Mouse (Mus musculus): ENCODE measurements at regions not wholly inside any gene's neighbourhood (a gene's known extent, or its start where the extent isn't known, plus 50 kb on each side); places are given as distances from the start of the nearest gene placed in this dataset.

DNA sequence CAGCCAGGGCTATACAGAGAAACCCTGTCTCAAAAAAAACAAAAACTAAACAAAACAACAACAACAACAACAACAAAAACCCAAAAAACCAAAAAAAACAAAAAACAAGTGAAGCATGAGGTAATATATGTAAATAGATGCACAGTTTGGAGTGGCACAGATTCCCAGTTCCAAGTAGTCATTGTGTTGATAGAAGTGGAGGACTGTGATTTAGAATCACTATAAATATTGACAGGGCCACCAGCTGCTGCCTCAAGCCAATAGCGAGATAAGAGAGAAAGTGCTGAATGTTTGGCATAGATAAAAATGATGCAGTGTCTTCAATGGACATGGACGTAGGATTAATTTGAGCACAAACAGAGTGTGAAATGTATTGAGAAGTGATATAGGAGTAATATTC, 266.9 kb upstream of the Cntnap5a start:
- Histone ChIP-seq H3K9ac (ENCODE audit: low read depth, low read length) (no peak overlapping the region), H3K4me1 (ENCODE audit: control insufficient read depth, insufficient read depth, low read length) (no peaks in the 10 kb centered on the region), H3K27me3 (replicated peaks; ENCODE audit: control insufficient read depth, insufficient read depth, low read length) (no peaks in the 10 kb centered on the region), H3K4me3 (ENCODE audit: low read depth, low read length) (no peak overlapping the region), H3K36me3 (ENCODE audit: control insufficient read depth, insufficient read depth, low read length) (no peaks in the 10 kb centered on the region), H3K4me2 (ENCODE audit: low read depth, low read length) (no peak overlapping the region), H3K9me3 (ENCODE audit: control insufficient read depth, low read length) (no peaks in the 10 kb centered on the region), H3K27ac (replicated peaks; ENCODE audit: low read depth, low read length) (no peak overlapping the region)
- WGBS, result 89% methylated on average over 2 of the region's 2 CpGs
- no peak for DNase-seq (ENCODE audit: low spot score)
- no peak for ATAC-seq (ENCODE audit: low read depth)

DNA sequence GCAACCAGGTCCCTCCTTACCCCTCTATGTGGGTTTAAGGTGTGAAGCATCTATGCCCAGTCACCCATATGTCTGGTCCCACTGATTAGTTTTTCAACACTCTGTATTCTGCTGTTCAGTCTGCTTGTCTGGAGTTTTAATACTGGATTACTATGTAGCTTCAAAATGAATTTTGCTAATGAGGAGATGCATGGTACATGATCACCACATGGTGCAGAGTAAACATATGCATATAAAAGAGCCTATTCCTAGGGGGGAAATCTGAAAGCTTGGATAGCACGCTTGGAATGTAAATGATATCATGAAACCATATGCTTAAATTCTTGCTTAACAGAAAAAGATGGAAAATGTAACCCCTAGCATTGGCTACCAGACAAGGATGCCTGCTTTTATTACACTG, 262.1 kb upstream of the Cntnap5a start:
- Histone ChIP-seq H3K4me3 (ENCODE audit: low read depth, low read length) (no peak overlapping the region), H3K4me2 (ENCODE audit: low read depth, low read length) (no peak overlapping the region), H3K27ac (replicated peaks; ENCODE audit: low read depth, low read length) (no peak overlapping the region), H3K9me3 (ENCODE audit: control insufficient read depth, low read length) (no peaks in the 10 kb centered on the region), H3K9ac (ENCODE audit: low read depth, low read length) (no peak overlapping the region), H3K36me3 (ENCODE audit: control insufficient read depth, insufficient read depth, low read length) (no peaks in the 10 kb centered on the region), H3K4me1 (ENCODE audit: control insufficient read depth, insufficient read depth, low read length) (no peaks in the 10 kb centered on the region), H3K27me3 (replicated peaks; ENCODE audit: control insufficient read depth, insufficient read depth, low read length) (no peaks in the 10 kb centered on the region)
- ATAC-seq (ENCODE audit: low read depth) (no peak), DNase-seq (ENCODE audit: low spot score) (peak; percentile 2)
- 37% methylated on average over 1 of the region's 1 CpGs for WGBS

GRCm38 (mm10) chr1:115422949-115423348, 261.6 kb upstream of the Cntnap5a start:
- H3K4me1 ChIP-seq (ENCODE audit: control insufficient read depth, insufficient read depth, low read length), result no peaks in the 10 kb centered on the region
- ATAC-seq (ENCODE audit: low read depth) (no peak), DNase-seq (ENCODE audit: low spot score) (no peak)
- no peak overlapping the region for H3K4me2 ChIP-seq (ENCODE audit: low read depth, low read length)
- H3K27me3 ChIP-seq (replicated peaks; ENCODE audit: control insufficient read depth, insufficient read depth, low read length), result no peaks in the 10 kb centered on the region
- H3K9me3 ChIP-seq (ENCODE audit: control insufficient read depth, low read length), result no peaks in the 10 kb centered on the region
- H3K9ac ChIP-seq (ENCODE audit: low read depth, low read length), result no peak overlapping the region
- H3K4me3 ChIP-seq (ENCODE audit: low read depth, low read length), result no peak overlapping the region
- H3K36me3 ChIP-seq (ENCODE audit: control insufficient read depth, insufficient read depth, low read length), result no peaks in the 10 kb centered on the region
- H3K27ac ChIP-seq (replicated peaks; ENCODE audit: low read depth, low read length), result no peak overlapping the region
